Mouse (Mus musculus): ENCODE measurements around the gene Irx6. TPM values are rescaled to one million over a fixed set of nuclear protein-coding genes. Genes with fewer than 3 reads are reported as not detected.

Irx6 gene
- polyA plus RNA-seq, 1 experiment from 2014 or later = 0.67 TPM

- no peak for DNase-seq (ENCODE audit: low spot score)
- Histone ChIP-seq H3K4me2 (ENCODE audit: low read depth, severe bottlenecking) (no peak overlapping the region), H3K27ac (replicated peaks; ENCODE audit: low read depth, low read length) (no peak overlapping the region), H3K36me3 (ENCODE audit: control insufficient read depth, insufficient read depth, low read length) (no peaks in the 10 kb centered on the region), H3K4me3 (ENCODE audit: low read depth, low read length) (no peak overlapping the region), H3K27me3 (ENCODE audit: control insufficient read depth, insufficient read depth, low read length) (peaks cover 41% of the 10 kb centered on the region), H3K4me1 (ENCODE audit: control insufficient read depth, insufficient read depth, low read length) (peaks cover 10% of the 10 kb centered on the region), H3K9ac (ENCODE audit: low read length) (no peak overlapping the region), H3K9me3 (ENCODE audit: control insufficient read depth, low read length) (no peaks in the 10 kb centered on the region)
- WGBS = 79% methylated on average over 4 of the region's 4 CpGs
- no peak for ATAC-seq (ENCODE audit: insufficient number of reproducible peaks, low FRiP score, low TSS enrichment, low read depth)
These were observed 2.2 kb upstream of the Irx6 start for GRCm38 (mm10) chr8:92671892-92672291.

GRCm38 (mm10) chr8:92673101-92673500, 987 bp upstream of the Irx6 start:
- no peak for DNase-seq (ENCODE audit: low spot score)
- Histone ChIP-seq H3K9me3 (ENCODE audit: control insufficient read depth, low read length) (no peaks in the 10 kb centered on the region), H3K4me1 (ENCODE audit: control insufficient read depth, insufficient read depth, low read length) (peaks cover 10% of the 10 kb centered on the region), H3K9ac (ENCODE audit: low read length) (no peak overlapping the region), H3K27ac (replicated peaks; ENCODE audit: low read depth, low read length) (no peak overlapping the region), H3K4me3 (ENCODE audit: low read depth, low read length) (no peak overlapping the region), H3K27me3 (ENCODE audit: control insufficient read depth, insufficient read depth, low read length) (peaks cover 53% of the 10 kb centered on the region), H3K4me2 (ENCODE audit: low read depth, severe bottlenecking) (peak overlapping the region; percentile 80), H3K36me3 (ENCODE audit: control insufficient read depth, insufficient read depth, low read length) (no peaks in the 10 kb centered on the region)
- 0 out of 2 replicates have a peak, but pooled peaks have one; percentile 2 for ATAC-seq (ENCODE audit: insufficient number of reproducible peaks, low FRiP score, low TSS enrichment, low read depth)
- 2% methylated on average over 11 of the region's 11 CpGs for WGBS

- DNase-seq (ENCODE audit: low spot score) = peak; percentile 77
- H3K4me1 ChIP-seq (ENCODE audit: control insufficient read depth, insufficient read depth, low read length) = peaks cover 10% of the 10 kb centered on the region
- WGBS = under 1% methylated on average over 30 of the region's 30 CpGs
- H3K4me2 ChIP-seq (ENCODE audit: low read depth, severe bottlenecking) = peak overlapping the region; percentile 80
- H3K4me3 ChIP-seq (ENCODE audit: low read depth, low read length) = peak overlapping the region; percentile 38
- H3K9me3 ChIP-seq (ENCODE audit: control insufficient read depth, low read length) = no peaks in the 10 kb centered on the region
- H3K27ac ChIP-seq (replicated peaks; ENCODE audit: low read depth, low read length) = no peak overlapping the region
- no peaks in the 10 kb centered on the region for H3K36me3 ChIP-seq (ENCODE audit: control insufficient read depth, insufficient read depth, low read length)
- ATAC-seq (ENCODE audit: insufficient number of reproducible peaks, low FRiP score, low TSS enrichment, low read depth) = peak; percentile 72
- peaks cover 59% of the 10 kb centered on the region for H3K27me3 ChIP-seq (ENCODE audit: control insufficient read depth, insufficient read depth, low read length)
- H3K9ac ChIP-seq (ENCODE audit: low read length) = 0 out of 2 replicates have a peak overlapping the region, but pooled peaks have one; percentile 19
These were observed 389 bp upstream of the Irx6 start for GRCm38 (mm10) chr8:92673555-92674243.

GRCm38 (mm10) chr8:92678407-92678806, 4.3 kb downstream of the Irx6 start:
- peak; percentile 40 for DNase-seq (ENCODE audit: low spot score)
- 14% methylated on average over 16 of the region's 16 CpGs for WGBS

GRCm38 (mm10) chr8:92697361-92697760, 23.3 kb downstream of the Irx6 start:
- ATAC-seq (ENCODE audit: insufficient number of reproducible peaks, low FRiP score, low TSS enrichment, low read depth) = no peak
- no peak overlapping the region for H3K4me3 ChIP-seq (ENCODE audit: low read depth, low read length)
- H3K36me3 ChIP-seq (ENCODE audit: control insufficient read depth, insufficient read depth, low read length) = no peaks in the 10 kb centered on the region
- no peak overlapping the region for H3K4me2 ChIP-seq (ENCODE audit: low read depth, severe bottlenecking)
- H3K4me1 ChIP-seq (ENCODE audit: control insufficient read depth, insufficient read depth, low read length) = no peaks in the 10 kb centered on the region
- DNase-seq (ENCODE audit: low spot score) = no peak
- WGBS = 85% methylated on average over 5 of the region's 5 CpGs
- no peaks in the 10 kb centered on the region for H3K27me3 ChIP-seq (ENCODE audit: control insufficient read depth, insufficient read depth, low read length)
- no peak overlapping the region for H3K27ac ChIP-seq (replicated peaks; ENCODE audit: low read depth, low read length)
- no peaks in the 10 kb centered on the region for H3K9me3 ChIP-seq (ENCODE audit: control insufficient read depth, low read length)
- no peak overlapping the region for H3K9ac ChIP-seq (ENCODE audit: low read length)

More at GRCm38 (mm10) chr8:92678407-92678806, 4.3 kb downstream of the Irx6 start:
- Histone ChIP-seq H3K9ac (ENCODE audit: low read length) (no peak overlapping the region; the same call in 1 of the 2 replicates), H3K4me3 (ENCODE audit: low read depth, low read length) (0 out of 2 replicates have a peak overlapping the region, but pooled peaks have one; percentile 10), H3K27ac (replicated peaks; ENCODE audit: low read depth, low read length) (no peak overlapping the region), H3K27me3 (ENCODE audit: control insufficient read depth, insufficient read depth, low read length) (peaks cover 75% of the 10 kb centered on the region), H3K9me3 (ENCODE audit: control insufficient read depth, low read length) (no peaks in the 10 kb centered on the region), H3K4me2 (ENCODE audit: low read depth, severe bottlenecking) (peak overlapping the region; percentile 31), H3K36me3 (ENCODE audit: control insufficient read depth, insufficient read depth, low read length) (no peaks in the 10 kb centered on the region), H3K4me1 (ENCODE audit: control insufficient read depth, insufficient read depth, low read length) (peaks cover 5% of the 10 kb centered on the region)
- ATAC-seq (ENCODE audit: insufficient number of reproducible peaks, low FRiP score, low TSS enrichment, low read depth) = no peak

- H3K36me3 ChIP-seq (ENCODE audit: control insufficient read depth, insufficient read depth, low read length) = no peaks in the 10 kb centered on the region
- H3K4me1 ChIP-seq (ENCODE audit: control insufficient read depth, insufficient read depth, low read length) = no peaks in the 10 kb centered on the region
- 49% methylated on average over 3 of the region's 3 CpGs for WGBS
These were observed 24.3 kb downstream of the Irx6 start for GRCm38 (mm10) chr8:92698411-92698810.

GRCm38 (mm10) chr8:92699922-92700540, 25.9 kb downstream of the Irx6 start:
- H3K9ac ChIP-seq (ENCODE audit: low read length) = no peak overlapping the region
- ATAC-seq (ENCODE audit: insufficient number of reproducible peaks, low FRiP score, low TSS enrichment, low read depth) = no peak
- 63% methylated on average over 8 of the region's 8 CpGs for WGBS
- H3K36me3 ChIP-seq (ENCODE audit: control insufficient read depth, insufficient read depth, low read length) = no peaks in the 10 kb centered on the region
- no peaks in the 10 kb centered on the region for H3K27me3 ChIP-seq (ENCODE audit: control insufficient read depth, insufficient read depth, low read length)
- no peak overlapping the region for H3K4me2 ChIP-seq (ENCODE audit: low read depth, severe bottlenecking)
- DNase-seq (ENCODE audit: low spot score) = no peak
- no peaks in the 10 kb centered on the region for H3K9me3 ChIP-seq (ENCODE audit: control insufficient read depth, low read length)
- no peaks in the 10 kb centered on the region for H3K4me1 ChIP-seq (ENCODE audit: control insufficient read depth, insufficient read depth, low read length)
- no peak overlapping the region for H3K27ac ChIP-seq (replicated peaks; ENCODE audit: low read depth, low read length)
- no peak overlapping the region for H3K4me3 ChIP-seq (ENCODE audit: low read depth, low read length)

More at GRCm38 (mm10) chr8:92698411-92698810, 24.3 kb downstream of the Irx6 start:
- ATAC-seq (ENCODE audit: insufficient number of reproducible peaks, low FRiP score, low TSS enrichment, low read depth) (no peak), DNase-seq (ENCODE audit: low spot score) (no peak)
- Histone ChIP-seq H3K27me3 (ENCODE audit: control insufficient read depth, insufficient read depth, low read length) (no peaks in the 10 kb centered on the region), H3K4me3 (ENCODE audit: low read depth, low read length) (no peak overlapping the region), H3K9ac (ENCODE audit: low read length) (no peak overlapping the region), H3K4me2 (ENCODE audit: low read depth, severe bottlenecking) (no peak overlapping the region), H3K27ac (replicated peaks; ENCODE audit: low read depth, low read length) (no peak overlapping the region), H3K9me3 (ENCODE audit: control insufficient read depth, low read length) (no peaks in the 10 kb centered on the region)

- Histone ChIP-seq H3K9me3 (ENCODE audit: control insufficient read depth, low read length) (no peaks in the 10 kb centered on the region), H3K4me3 (ENCODE audit: low read depth, low read length) (no peak overlapping the region), H3K27ac (replicated peaks; ENCODE audit: low read depth, low read length) (no peak overlapping the region), H3K9ac (ENCODE audit: low read length) (no peak overlapping the region), H3K4me1 (ENCODE audit: control insufficient read depth, insufficient read depth, low read length) (no peaks in the 10 kb centered on the region), H3K4me2 (ENCODE audit: low read depth, severe bottlenecking) (no peak overlapping the region), H3K27me3 (ENCODE audit: control insufficient read depth, insufficient read depth, low read length) (no peaks in the 10 kb centered on the region), H3K36me3 (ENCODE audit: control insufficient read depth, insufficient read depth, low read length) (no peaks in the 10 kb centered on the region)
- DNase-seq (ENCODE audit: low spot score) = no peak
- 88% methylated on average over 3 of the region's 3 CpGs for WGBS
- no peak for ATAC-seq (ENCODE audit: insufficient number of reproducible peaks, low FRiP score, low TSS enrichment, low read depth)
These were observed 29.3 kb downstream of the Irx6 start for GRCm38 (mm10) chr8:92703375-92703774.
